In the genomic region with DNA sequence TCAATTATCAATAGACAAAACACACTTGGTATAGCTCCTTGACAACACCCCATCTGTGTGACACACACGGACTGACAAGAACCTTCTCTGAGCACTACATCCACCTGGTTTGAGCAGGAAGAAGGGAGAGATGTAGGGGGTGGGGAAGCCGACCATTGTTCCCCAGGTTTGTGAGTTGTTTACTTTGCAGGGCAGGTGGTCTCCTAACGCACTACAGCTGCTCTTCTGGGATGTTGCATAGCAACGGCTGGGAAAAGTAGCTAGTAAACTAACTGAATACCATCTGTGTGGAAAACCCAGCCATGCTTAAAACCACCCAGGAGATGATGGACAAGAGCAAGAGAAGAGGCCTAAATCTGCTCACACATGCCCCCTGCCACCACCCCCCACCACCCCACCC, we compare ENCODE assay signal across 18 mouse cellular contexts. TPM values are rescaled to one million over a fixed set of nuclear protein-coding genes. Genes with fewer than 3 reads are reported as not detected.
DNase-seq lines count a peak whose midpoint lies in the region; ATAC-seq and TF ChIP-seq lines count a peak whose summit lies in the region.
"Not testable (repeated sequence)": the region's sequence is repeated elsewhere in the genome, so short reads cannot be mapped to it uniquely, and the experiment has no call there.
"Had no signal": no experiment of that assay in that cellular context is flagged by ENCODE, and none has a peak within 500 bp of the region (broad histone marks: within the 10 kb centered on the region; RNA-seq: fewer than 3 reads in every experiment).

No protein-coding gene starts in this region.

- TF ChIP-seq POLR2A in MEL (IDR thresholded peaks at IDR 0.05; ENCODE audit: control insufficient read depth in 1 of 2, insufficient read depth in 1 of 2, low read depth in 1 of 2, low read length in 2 of 2, poor library complexity in 1 of 2), result not testable (repeated sequence)

- H3K4me3 ChIP-seq in MEL (ENCODE audit: control insufficient read depth in 1 of 2, insufficient read depth in 1 of 2, low read depth in 2 of 2, low read length in 2 of 2), result peak overlapping the region; percentile 25 to 42
- not testable (repeated sequence) for H3K4me3 ChIP-seq in forebrain, embryonic 14.5 days (ENCODE audit: low read depth, low read length); limb, embryonic 10.5 days; neural tube, embryonic 12.5 days

- peaks cover 6 to 22% of the 10 kb centered on the region in 2 experiments for H3K4me1 ChIP-seq in MEL (ENCODE audit: control insufficient read depth in 1 of 2, insufficient read depth in 2 of 2, low read length in 2 of 2)
- H3K4me1 ChIP-seq in forebrain, embryonic 14.5 days (ENCODE audit: control insufficient read depth, insufficient read depth, low read length); neural tube, embryonic 12.5 days: not testable (repeated sequence)
- peaks cover 30% of the 10 kb centered on the region for H3K4me1 ChIP-seq in limb, embryonic 10.5 days

- not testable (repeated sequence) for TF ChIP-seq CTCF in MEL (IDR thresholded peaks at IDR 0.05 in 2 of 3, conservative IDR thresholded peaks at IDR 0.05 in 1 of 3; ENCODE audit: control insufficient read depth in 1 of 3, insufficient read depth in 1 of 3, low read depth in 2 of 3, low read length in 3 of 3, poor library complexity in 1 of 3, severe bottlenecking in 1 of 3)

- ATAC-seq in forebrain, embryonic 14.5 days, result peak; percentile 54
- peak; percentile 37; the same call in 1 of the 2 replicates for ATAC-seq in neural tube, embryonic 12.5 days (ENCODE audit: low FRiP score, low read depth)

- not testable (repeated sequence) for H3K27ac ChIP-seq in MEL (ENCODE audit: control insufficient read depth, low read depth, low read length); forebrain, embryonic 14.5 days (ENCODE audit: low read depth, low read length); neural tube, embryonic 12.5 days
- peak overlapping the region; percentile 30; the same call in 1 of the 2 replicates for H3K27ac ChIP-seq in limb, embryonic 10.5 days

- H3K36me3 ChIP-seq in MEL (ENCODE audit: control insufficient read depth in 1 of 2, insufficient read depth in 2 of 2, low read length in 2 of 2), result peaks cover 0 to 26% of the 10 kb centered on the region in 2 experiments; a peak in 2 of 4 replicates
- H3K36me3 ChIP-seq in forebrain, embryonic 14.5 days (ENCODE audit: control insufficient read depth, insufficient read depth, low read length); limb, embryonic 10.5 days; neural tube, embryonic 12.5 days: not testable (repeated sequence)

- not testable (repeated sequence) for H3K79me2 ChIP-seq in MEL (ENCODE audit: control insufficient read depth, insufficient read depth, low read length, poor library complexity)

- peak overlapping the region; percentile 44; the same call in 1 of the 2 replicates for H3K9ac ChIP-seq in MEL (ENCODE audit: control insufficient read depth, low read depth, low read length, poor library complexity, severe bottlenecking)
- H3K9ac ChIP-seq in forebrain, embryonic 14.5 days (ENCODE audit: low read length); neural tube, embryonic 12.5 days: not testable (repeated sequence)

- not testable (repeated sequence) for DNase-seq in MEL (ENCODE audit: low read depth, low spot score); forebrain, embryonic 14.5 days (ENCODE audit: low spot score); limb, embryonic 10.5 days (ENCODE audit: low spot score)
- peak; percentile 45 for DNase-seq in forelimb bud, embryonic 11.5 days (ENCODE audit: low read depth, low spot score)
- peak; percentile 8 to 15 for DNase-seq in layer of hippocampus, adult 8-10 months (ENCODE audit: low spot score in 2 of 2)

- not testable (repeated sequence) for H3K4me2 ChIP-seq in forebrain, embryonic 14.5 days (ENCODE audit: low read length); neural tube, embryonic 12.5 days (replicated peaks)

- H3K9me3 ChIP-seq in MEL (replicated peaks; ENCODE audit: insufficient read depth, low read length); forebrain, embryonic 14.5 days (replicated peaks; ENCODE audit: control insufficient read depth, low read length); limb, embryonic 10.5 days (replicated peaks); neural tube, embryonic 12.5 days: not testable (repeated sequence)

- WGBS in forebrain, embryonic 14.5 days, result 13% methylated on average over 4 of the region's 4 CpGs
- 17% methylated on average over 4 of the region's 4 CpGs for WGBS in limb, embryonic 10.5 days
- WGBS in neural tube, embryonic 12.5 days, result 10% methylated on average over 4 of the region's 4 CpGs

- not testable (repeated sequence) for H3K27me3 ChIP-seq in MEL (ENCODE audit: control insufficient read depth in 1 of 2, insufficient read depth in 2 of 2, low read length in 2 of 2); forebrain, embryonic 14.5 days (replicated peaks; ENCODE audit: control insufficient read depth, insufficient read depth, low read length); limb, embryonic 10.5 days (ENCODE audit: low read depth, poor library complexity, severe bottlenecking); neural tube, embryonic 12.5 days (replicated peaks)

- not testable (repeated sequence) for TF ChIP-seq EP300 in MEL (IDR thresholded peaks at IDR 0.05; ENCODE audit: low read depth in 1 of 2, low read length in 2 of 2)

- TF ChIP-seq RAD21 in MEL (IDR thresholded peaks at IDR 0.05; ENCODE audit: low read depth, low read length), result not testable (repeated sequence)

RNA-seq across cellular contexts. Expression of a gene that starts 27.7 kb away (rescaled TPM):
- not detected in 2 replicates for total RNA-seq in MEL (2012; rRNA removed)
- polyA plus RNA-seq in MEL (2012; ENCODE audit: insufficient read depth in 1 of 2, insufficient read length in 2 of 2, low read depth in 1 of 2, low replicate concordance in 2 of 2, missing spikeins in 1 of 2), result under 1 TPM in 1 of 2 experiments, not detected in 1; 0.17 TPM
- polyA plus RNA-seq in forebrain, embryonic 14.5 days (2014; fragmentation: Nextera tagmentation; extraction: Ambion mirVana), result not detected in 2 replicates
- not detected for total RNA-seq in layer of hippocampus, adult 8-10 months (2022)
- polyA plus RNA-seq in limb, embryonic 10.5 days (2016; fragmentation: Nextera tagmentation; extraction: Ambion mirVana), result 0.14 TPM in 1 of 2 replicates, not detected in the other
- not detected in 2 replicates for polyA plus RNA-seq in neural tube, embryonic 12.5 days (2016; fragmentation: Nextera tagmentation; extraction: Ambion mirVana)
- total RNA-seq: adrenal gland, adult 18-20 months; adrenal gland, postnatal 14 days; gastrocnemius, adult 2 months; gastrocnemius, postnatal 25 days; granulocyte monocyte progenitor cell, adult 5-6 weeks; heart, postnatal 10 days had no signal
- polyA plus RNA-seq: cortical plate, adult 2 months; forebrain, embryonic 13.5 days; G1E; hindbrain, embryonic 12.5 days; hindbrain, embryonic 16.5 days; inflammation-experienced regulatory T-cells, adult 6 months had no signal
